Mouse (Mus musculus): ENCODE measurements at regions not wholly inside any gene's neighbourhood (a gene's known extent, or its start where the extent isn't known, plus 50 kb on each side); places are given as distances from the start of the nearest gene placed in this dataset.

DNA sequence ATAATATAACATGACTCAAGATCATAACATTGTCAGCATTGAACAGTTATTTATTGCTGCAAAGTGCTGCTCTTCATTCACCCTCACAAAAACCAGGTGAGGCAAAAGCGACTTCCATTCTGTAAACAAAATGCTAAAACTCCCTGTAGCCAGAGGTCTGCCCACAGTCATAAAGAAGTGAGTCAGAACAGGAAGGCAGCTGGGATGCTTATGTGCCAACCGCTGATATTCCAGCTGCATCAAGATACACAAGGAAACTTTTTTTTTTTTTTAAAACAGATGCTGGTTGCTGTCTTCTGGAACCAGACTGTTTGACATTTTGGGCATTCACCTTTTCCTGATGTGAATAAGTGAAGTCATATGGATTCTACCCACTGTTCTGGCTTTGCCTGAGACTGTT, 260.7 kb downstream of the 1700064H15Rik start:
- DNase-seq: no peak

Measured in heart, postnatal 4 days (tissue).